Mouse (Mus musculus) lung, postnatal 25 days (tissue): Measurements from ENCODE around the gene Trim80.

ENCODE experiments used
- DNase-seq: peaks from one replicate; pipeline ENCODE4 v3.0.0; 2022; ENCODE audit warnings: low spot score

Gene Trim80

DNA sequence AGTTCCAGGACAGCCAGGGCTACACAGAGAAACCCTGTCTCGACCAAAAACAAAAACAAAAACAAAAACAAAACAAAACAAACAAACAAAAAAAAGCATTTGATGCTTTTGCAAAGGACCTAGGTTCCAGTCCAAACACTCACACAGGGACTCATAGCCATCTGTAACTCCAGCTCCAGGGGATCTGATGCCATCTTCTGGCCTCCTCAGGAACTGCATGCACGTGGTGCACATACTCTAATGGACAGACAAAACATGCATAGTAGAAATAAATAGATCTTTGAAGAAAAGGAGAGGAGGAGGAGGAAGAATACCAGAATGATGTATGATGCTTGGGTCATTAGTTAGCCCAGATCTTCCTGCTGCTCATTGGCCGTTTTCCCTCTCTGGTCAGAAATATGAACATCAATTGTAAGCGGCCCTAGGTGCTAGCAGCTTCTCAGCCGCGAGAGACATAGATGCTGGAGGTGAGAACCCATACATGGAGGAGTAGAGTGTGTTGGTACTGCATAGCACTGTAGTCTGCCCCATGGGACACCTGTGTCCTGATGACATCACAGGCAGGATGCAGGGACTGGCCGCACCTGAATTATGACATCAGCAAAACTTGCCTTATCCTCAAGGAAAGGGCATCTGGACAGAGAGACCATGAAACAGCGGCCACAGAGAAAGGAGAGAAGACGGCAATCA, at the start of gene Trim80:
Gene Trim80 (plus strand): TSS at position 640 of the 690 bp plus-strand sequence.
- DNase-seq = no peak

DNA sequence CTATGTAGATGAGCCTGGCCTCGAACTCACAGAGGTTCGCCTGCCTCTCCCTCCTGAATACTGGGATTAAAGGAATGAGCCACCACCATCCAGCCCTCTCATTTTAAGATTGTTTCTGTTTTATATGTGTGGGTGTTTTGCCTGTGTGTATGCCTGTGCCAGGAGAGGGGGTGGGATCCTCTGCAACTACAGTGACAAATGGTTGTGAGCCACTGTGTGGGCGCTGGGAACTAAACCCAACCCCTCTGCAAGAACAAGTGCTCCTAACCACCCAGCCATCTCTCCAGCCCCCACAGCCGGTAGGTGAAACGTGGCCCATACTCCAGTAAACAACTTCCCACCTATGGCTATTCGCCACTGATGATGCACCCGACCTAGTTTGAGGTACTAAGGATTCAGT, 49.0 kb upstream of the Trim80 start:
- DNase-seq = no peak

DNA sequence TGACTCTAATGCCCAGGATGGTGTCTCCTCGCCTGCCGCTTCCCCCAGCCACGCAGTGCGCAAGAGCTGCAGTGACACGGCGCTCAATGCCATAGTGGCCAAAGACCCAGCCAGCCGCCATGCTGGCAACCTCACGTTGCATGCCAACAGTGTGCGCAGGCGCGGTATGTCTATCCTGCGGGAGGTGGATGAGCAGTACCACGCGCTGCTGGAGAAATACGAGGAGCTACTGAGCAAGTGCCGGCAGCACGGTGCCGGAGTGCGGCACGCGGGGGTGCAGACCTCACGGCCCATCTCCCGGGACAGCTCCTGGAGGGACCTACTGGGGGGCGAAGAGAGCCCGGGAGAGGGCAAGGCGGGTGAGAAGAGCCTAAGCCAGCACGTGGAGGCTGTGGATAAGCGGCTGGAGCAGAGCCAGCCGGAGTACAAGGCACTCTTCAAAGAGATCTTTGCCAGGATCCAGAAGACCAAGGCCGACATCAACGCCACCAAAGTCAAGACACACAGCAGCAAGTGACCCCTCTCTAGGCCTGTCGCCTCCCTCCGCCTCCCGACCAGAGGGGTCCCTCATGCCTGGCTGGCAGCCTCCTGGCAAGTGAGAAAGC, 46.5 kb upstream of the Trim80 start:
- no peak for DNase-seq

DNA sequence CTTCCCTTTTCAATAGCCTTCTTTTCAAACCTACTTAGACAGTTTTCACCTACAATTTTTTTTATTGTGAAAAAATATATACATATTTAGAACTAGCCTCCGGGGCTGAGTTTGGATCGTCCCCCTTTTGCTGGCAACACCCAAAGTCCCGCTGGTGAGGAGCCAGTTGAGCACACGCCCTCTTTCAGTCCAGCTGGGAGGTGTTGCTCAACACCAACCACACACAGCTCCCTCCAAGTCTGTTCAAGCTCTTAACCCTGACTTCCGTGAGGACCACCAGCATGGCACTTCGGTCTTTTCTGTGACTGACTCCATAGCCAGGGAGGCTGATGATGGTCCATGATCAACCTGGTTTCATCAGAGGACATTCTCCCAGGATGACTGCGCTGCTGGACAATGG, 42.3 kb upstream of the Trim80 start:
- no peak for DNase-seq

DNA sequence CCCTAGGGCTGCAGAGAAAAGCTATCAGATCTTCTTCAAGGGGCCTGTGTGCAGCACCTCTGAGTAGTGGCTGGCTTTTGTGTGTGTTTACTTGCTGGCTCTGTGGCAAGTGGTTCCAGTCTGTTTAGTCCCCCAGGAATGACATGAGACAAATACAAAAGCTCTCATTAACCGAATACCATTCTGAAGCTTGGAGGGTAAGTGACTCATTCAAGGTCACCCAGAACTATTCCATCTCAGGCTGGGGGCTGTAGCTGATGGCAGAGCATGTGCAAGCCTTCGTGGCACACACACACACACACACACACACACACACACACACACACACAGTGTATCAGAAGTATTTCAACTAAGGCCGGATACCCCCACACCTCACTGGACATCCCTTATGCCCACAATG, 40.2 kb upstream of the Trim80 start:
- no peak for DNase-seq

DNA sequence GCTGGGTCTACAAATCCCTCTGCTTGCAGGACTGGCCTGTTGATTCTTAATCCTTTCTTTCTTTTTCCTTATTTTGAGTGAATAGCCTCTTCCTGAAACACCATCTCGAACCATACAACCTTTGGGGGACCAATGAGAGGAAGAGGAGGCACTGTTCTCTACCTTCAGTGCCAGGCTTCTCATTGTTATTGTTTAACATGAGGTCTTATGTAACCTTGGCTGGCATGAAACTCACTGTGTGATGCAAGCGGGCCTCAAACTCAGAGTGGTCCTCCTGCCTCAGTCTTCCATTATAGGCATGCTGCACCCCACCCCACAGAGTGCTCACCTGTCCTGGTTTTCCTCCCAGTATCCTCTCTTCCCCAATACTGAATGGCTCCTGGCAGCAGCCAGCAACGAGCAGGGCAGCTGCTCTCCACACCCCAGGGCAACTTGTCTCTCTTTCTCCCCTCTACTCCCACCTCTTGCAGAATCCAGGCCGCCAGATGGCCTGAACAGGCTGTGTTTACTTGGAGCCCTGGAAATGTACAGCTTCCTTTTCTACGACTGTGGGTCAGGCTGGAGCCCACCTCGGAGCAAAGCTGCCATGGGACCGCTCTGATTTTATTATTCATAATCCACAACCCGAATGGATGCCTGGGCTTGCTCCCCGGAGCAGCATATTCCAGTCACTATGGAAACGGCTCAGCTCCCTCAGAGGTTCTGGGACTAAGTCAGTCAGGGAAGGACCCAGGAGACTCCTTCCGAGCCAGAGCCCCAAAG, 39.5 kb upstream of the Trim80 start:
- no peak for DNase-seq

DNA sequence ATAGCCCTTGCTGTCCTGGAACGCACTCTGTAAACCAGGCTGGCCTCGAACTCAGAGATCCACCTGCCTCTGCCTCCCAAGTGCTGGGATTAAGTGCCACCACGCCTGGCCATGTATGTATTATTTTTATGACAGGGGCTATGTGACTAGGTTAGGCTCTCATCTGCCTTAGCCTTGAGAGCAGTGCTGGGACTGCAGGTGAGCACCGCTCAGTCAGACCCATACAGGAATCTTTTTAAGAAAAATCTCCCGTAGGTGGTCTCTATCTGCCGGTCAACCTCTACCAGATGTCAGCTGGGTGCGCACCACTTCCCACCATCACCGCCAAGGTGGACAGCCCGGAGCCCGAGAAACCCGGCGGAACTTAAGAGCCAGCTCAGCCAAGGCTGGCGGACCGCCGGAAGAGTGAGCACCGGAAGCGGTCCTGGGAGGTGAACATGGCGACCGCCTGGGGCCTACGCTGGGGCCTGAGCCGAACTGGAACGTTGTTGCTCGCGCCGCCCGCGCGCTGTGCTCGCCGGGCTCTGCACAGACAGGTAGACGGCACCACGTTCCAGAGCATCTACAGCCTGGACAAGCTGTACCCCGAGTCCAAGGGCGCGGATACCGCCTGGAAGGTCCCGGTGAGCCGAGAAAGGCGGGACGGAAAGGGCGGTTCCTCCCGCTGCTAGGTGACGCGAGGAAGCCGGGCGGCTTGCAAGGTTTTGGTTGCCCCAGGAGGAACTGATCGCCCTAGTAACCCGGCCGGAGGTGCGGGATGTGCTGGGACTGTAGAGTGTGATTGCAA, 36.8 kb upstream of the Trim80 start, which contains the start of gene Mrpl58:
Gene Mrpl58 (plus strand): TSS at position 415 of the 787 bp plus-strand sequence.
- DNase-seq = peak; percentile 85

DNA sequence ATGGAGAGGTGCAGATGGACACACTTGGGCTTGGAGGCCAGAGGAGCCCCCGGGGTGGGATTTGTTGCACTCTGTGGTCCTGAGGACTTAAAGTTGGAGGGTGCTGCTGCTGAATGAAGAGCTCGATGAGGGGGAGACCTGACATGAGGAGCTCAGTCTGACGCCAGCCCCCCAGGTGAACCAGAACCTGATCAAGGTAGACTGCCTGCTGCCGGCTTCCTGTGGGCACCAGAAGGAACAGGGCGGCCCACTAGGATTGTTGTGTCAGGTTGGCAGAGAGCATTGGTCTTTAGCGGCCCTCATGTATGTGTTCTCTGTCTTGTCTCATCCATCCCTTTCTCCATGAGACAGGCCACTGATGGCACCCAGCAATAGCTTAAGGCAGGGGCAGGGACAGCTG, 34.6 kb upstream of the Trim80 start:
- no peak for DNase-seq

DNA sequence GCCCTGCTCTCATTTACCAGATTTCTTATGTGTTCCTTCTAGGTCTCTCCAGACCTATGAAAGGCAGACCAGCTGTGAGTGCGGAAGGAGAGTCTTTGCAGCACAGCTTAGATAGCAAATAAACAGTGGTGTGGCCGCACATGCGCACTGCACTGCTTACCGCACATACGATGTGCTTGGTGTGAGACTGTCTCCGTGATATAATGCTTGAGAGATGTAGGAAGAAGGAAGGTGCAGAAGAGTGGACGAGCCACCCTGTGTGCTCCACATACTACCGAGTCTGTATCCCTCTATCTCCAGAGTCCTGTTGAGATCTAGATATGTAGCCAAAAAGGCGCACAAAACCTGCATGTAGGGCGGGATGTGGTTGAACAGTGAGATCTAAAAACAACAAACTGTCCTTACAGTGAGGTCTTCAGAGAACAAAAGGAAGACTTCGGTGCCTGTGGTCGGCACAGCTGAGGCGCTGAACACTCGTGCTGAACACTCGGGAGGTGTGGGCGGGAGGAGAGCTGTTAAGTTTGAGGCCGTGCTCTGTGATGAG, 33.4 kb upstream of the Trim80 start:
- DNase-seq = no peak

DNA sequence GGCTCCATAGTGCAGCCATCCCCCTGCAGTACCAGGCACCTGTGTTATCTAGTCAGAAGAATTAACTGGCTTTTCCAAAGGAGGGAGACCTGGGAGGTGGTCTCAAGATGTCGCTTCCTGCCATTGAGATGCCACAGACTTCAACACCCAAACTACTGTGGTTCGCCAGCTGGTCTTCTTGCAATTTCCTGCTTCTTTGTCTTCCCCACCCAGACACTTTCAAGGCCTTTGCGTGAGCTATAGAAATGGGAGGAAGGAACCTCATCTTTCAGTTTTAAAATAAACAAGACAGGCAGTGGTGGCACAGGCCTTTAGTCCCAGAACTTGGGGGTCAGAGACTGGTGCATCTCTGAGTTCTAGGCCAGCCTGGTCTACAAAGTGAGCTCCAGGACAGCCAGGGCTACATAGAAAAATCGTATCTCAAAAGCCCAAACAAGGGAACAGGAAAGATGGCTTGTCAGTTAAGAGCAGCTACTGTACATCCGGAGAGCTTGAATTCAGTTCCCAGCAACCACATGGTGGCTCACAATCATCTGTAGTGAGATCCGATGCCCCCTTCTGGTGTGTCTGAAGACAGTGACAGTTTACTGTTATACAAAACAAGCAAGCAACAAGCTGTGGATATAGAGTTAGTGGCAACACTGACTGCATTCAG, 32.0 kb upstream of the Trim80 start:
- no peak for DNase-seq

DNA sequence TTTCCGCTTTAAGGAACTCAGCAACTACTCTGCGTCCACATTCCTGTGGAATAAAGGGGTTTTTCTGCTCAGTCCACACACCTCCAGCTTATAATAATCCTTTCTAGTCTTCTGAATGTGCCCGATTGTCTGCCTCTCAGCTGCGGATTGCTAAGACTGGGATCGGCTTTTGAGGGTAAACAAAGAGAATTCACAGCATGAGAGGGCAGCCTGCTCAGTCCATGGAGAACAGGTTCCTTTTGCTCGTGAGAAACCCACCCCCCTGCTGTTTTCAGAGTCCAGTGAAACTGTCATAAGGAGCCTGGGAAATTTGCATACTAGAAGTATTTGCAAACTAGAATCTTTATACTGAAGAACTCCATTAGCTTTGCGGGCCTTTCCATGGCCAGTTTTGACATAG, 30.8 kb upstream of the Trim80 start:
- DNase-seq = no peak

DNA sequence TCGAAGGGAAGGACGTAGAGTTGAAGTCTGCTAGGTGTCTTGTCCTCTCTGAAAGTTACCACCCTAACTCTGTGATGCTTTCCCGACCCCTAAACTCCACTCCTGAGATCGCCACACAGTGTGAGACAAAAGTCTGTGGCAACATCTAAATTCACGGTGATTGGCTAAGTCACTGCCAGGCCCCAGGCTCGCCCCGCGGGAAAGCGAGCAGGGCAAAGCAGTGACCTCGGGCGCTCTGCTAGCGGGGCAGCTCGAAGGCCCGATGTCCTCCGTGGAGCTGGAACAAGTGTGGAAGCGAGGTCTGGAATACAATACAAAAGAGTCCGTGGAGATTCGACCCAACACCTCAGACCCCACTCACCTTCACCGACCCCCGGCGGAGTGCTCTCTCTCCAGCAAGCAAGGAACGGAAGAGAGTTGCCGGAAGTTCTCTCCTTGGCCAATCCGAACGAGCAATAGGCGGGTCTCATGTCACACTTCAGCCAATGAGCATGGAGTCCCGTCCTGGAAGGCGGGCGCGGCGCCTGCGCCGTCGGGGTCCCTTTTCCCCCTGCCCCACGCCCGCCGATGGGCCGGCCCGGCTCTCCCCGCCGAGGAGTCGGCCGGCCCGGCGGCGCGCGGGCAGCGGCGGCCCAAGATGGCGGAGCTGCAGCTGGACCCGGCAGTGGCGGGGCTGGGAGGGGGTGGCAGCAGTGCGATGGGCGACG, 20.7 kb upstream of the Trim80 start, which contains the start of the genes Atp5h and Kctd2:
Gene Atp5h (minus strand): TSS at position 432 of the 707 bp plus-strand sequence.
Gene Kctd2 (plus strand): TSS at position 598 of the 707 bp plus-strand sequence.
- DNase-seq = peak; percentile 97

DNA sequence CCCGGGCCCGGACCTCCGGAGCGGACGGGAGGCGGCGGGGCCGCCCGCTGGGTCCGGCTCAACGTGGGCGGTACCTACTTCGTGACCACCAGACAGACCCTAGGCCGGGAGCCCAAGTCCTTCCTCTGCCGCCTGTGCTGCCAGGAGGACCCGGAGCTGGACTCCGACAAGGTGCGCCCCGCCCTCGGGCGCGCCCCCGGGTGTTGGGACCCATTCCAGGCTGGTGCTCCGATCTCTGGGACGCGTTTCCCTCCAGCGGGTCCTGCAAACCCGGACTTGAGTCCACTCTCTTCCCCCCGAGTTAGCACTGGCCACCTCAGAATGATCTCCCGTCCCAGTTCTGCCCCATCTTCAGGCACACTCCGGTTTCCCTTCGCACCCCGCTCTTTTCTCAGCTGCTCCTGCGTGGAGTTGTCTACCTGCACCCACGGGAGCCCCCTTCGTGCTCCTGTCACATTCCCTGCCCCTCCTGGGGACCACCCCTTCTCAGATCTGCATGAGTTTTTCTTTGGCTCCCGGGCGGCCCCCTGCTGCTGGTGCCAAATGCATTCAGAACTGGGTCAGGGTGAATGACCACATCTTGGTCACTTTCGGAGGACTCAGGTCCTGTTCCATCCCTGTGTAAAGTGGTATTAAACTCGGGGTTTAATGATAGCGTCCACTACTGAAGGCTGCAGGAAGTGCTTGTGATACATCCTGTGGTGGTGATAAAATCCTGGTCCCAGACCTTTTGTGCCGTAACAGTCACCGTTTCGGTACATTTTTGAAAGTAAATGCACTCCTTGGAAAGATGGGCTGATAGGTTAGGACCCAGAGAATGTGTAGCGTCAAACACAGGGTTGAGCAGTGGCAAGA, 19.8 kb upstream of the Trim80 start:
- peak; percentile 64 for DNase-seq

DNA sequence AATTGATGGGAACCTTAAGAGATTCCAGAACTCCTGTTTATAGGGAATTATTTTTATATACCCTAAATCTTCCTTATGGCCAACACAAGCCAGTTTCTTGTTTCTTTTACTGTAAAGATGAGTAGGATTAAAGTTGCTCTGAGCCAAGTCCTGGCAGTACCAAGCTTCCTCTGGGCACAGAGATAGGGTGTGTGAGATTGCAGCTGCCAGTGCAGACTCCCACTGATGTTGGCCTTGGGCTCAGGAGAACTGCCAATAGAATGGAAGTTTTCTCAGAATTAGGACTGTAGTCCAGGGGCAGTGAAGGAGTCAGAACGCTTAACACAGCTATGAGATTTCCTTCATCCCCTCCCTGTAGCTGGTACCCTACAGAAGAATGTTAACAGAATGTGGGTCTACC, 19.0 kb upstream of the Trim80 start:
- no peak for DNase-seq

DNA sequence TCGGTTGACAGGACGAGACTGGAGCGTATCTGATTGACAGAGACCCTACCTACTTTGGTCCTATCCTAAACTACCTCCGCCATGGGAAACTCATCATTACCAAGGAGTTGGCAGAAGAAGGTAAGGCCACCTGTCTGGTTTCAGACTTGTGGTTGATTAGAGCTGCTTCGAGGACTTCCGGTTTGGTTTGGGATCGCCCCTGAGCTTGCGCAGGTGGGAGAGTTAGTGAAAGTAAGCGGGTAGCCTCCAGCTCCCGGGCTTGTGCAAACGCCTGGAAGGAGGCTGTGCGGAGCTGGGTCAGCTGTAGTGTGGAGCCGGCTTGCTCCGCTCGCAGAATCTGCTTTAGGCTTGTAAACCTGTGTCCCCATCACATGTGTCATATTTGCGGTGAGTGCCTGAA, 18.4 kb upstream of the Trim80 start:
- DNase-seq = no peak

DNA sequence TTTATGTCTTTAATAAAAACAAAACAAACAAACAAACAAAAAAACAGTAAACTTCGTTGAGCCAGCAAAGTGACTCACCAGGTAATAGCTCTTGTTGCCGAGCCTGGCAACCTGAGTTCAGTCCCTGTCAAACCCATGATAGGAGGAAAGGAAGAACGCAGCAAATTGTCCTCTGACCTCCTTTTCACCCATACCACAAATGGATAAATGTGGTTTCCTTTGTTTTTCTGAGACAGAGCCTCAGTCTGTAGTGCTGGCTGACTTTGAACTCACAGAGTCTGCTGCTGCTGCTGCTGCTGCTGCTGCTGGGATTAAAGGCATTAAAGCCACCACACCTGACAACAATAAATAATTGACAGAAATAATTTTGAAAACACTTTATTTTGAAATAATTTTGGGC, 17.3 kb upstream of the Trim80 start:
- DNase-seq = no peak

DNA sequence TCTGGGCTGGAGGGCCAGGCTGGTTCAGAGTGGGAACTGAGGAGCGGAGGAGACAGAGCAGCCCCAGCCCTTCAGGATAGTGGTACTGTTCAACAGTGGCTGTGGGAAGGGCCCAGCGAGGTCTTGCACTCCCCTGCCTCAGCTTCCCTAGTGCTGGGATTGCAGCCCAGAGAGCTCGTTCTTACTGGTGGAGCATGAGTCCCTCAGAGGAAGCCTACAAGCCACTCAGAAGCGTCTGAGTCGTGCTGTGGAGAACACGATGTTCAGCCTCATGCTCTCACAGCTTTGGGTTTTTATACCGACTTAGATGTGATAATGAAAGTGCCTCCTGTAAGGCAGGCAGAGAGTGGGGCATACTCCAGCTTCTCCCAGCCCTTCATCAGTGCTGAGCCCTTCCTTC, 15.7 kb upstream of the Trim80 start:
- no peak for DNase-seq

DNA sequence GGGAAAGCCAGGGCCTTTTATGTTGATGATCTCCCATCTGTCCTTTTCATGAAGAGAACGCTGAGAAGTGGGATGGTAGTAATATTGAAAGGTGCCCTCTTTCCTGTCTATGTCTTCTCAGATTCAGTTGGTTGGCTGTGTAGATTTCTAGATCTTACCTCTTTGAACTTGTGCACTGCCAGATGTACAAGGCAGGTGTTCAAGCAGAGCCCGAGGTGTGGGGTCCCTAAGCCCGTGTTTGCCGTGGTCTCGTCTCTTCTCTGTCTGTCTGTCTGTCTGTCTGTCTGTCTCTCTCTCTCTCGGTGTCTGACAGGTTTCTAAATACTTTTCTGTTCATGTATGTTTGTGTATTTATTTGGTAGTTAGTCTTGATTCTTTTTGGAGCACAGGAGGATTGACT, 14.7 kb upstream of the Trim80 start:
- no peak for DNase-seq

DNA sequence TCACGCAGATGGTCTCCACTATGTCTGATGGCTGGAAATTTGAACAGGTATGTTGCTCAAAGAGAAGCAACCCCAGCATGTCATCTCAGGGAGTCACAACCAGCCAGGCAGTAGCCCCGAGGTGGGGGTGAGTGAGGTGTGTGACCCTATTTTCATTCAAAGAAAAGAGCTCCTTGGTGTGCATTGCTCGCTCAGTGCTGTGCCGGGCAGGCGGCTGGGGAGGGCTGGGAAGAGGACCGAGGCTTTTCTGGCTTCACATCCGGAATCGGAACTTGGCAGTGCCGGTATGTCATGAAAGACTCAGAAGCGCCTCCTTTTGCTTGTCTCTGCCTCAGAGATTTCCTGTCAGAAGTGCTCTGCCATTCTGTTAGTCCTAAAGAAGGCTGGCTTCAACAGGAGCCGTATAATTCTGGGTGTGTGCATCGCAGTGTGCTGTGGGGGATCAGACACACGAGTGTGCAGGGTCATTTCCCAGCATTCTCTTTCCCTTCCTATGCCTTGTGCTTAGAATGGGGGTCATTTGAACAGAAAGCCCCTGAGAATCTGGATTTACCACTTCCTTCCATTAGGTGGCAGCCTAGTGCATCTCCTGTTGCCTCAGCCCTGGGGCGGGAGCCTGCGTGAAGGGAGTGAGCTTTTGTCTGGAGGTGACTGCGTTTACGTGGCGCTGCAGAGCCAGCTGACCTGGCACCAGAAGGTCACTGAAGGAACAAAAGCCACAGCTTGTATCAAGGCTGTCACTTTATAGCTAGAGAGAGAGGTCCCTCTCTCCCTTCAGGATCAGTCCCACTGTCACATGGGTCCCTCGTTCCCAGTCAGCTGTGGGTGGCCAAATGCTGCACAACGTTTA, 12.6 kb upstream of the Trim80 start:
- peak; percentile 77 for DNase-seq
